Mouse (Mus musculus) c-Kit-negative CD71-positive TER-119-positive erythroid progenitor cells, embryonic 14.5 days (primary cell): Measurements from ENCODE around the gene Mfn2.
"Not testable (repeated sequence)": the region's sequence is repeated elsewhere in the genome, so short reads cannot be mapped to it uniquely, and the experiment has no call there.

ENCODE experiments used
- DNase-seq: peaks from one replicate; pipeline ENCODE4 v3.0.0-alpha.2; 2013; ENCODE audit warnings: low read depth, low spot score

The Mfn2 gene

GRCm38 (mm10) chr4:147868450-147869031, 36.0 kb downstream of the Mfn2 start, which contains the start of the genes Miip and Fv1:
Gene Miip, minus strand, starts transcription at chr4:147868816.
Gene Fv1, plus strand, starts transcription at chr4:147868979.
- DNase-seq, result peak; percentile 94

- no peak for DNase-seq
These were observed 36.7 kb downstream of the Mfn2 start for GRCm38 (mm10) chr4:147867563-147868449.

- DNase-seq, result not testable (repeated sequence)
These were observed 37.7 kb downstream of the Mfn2 start for GRCm38 (mm10) chr4:147866793-147867192.

- DNase-seq, result no peak
These were observed 38.4 kb downstream of the Mfn2 start for GRCm38 (mm10) chr4:147866056-147866455.

- DNase-seq, result no peak
These were observed 38.9 kb downstream of the Mfn2 start for GRCm38 (mm10) chr4:147865651-147866050.

- DNase-seq, result no peak
These were observed 42.5 kb downstream of the Mfn2 start for GRCm38 (mm10) chr4:147862051-147862450.

- DNase-seq, result no peak
These were observed 53.7 kb downstream of the Mfn2 start for GRCm38 (mm10) chr4:147850776-147851175.

GRCm38 (mm10) chr4:147848584-147848991, 55.9 kb downstream of the Mfn2 start:
- peak; percentile 58 for DNase-seq

GRCm38 (mm10) chr4:147847614-147848583, 56.6 kb downstream of the Mfn2 start, which contains the start of gene Zfp933:
Gene Zfp933, minus strand, starts transcription at chr4:147848366.
- peak; percentile 72 for DNase-seq

- DNase-seq, result no peak
These were observed 61.6 kb downstream of the Mfn2 start for GRCm38 (mm10) chr4:147842871-147843270.

- not testable (repeated sequence) for DNase-seq
These were observed 65.2 kb downstream of the Mfn2 start for GRCm38 (mm10) chr4:147839282-147839681.

- no peak for DNase-seq
These were observed 80.1 kb downstream of the Mfn2 start for GRCm38 (mm10) chr4:147824389-147824788.
